Mouse (Mus musculus) liver, embryonic 14.5 days (tissue): ENCODE measurements around the gene Itgb6. TPM values are rescaled to one million over a fixed set of nuclear protein-coding genes. Genes with fewer than 3 reads are reported as not detected.

Experiments used
- ATAC-seq: fragments of 200-750 bp; cut with Nextera tagmentation; 2 replicates; pipeline ENCODE4 v1.8.0; 2017; ENCODE audit warnings: moderate number of reproducible peaks, mild to moderate bottlenecking, moderate library complexity; ENCODE audit not compliant: insufficient read depth
- DNase-seq, 3 experiments: peaks; one replicate each; pipeline ENCODE4 v3.0.0-alpha.2; 2012 to 2013; ENCODE audit warnings: low read depth in 3 of 3, low spot score in 3 of 3
- H3K27ac ChIP-seq: fragments of 300-500 bp; sonication (generic); 2 replicates; pipeline ENCODE4 v1.5.1; 2014; ENCODE audit warnings: moderate library complexity, mild to moderate bottlenecking, control low read depth, inconsistent platforms
- H3K27me3 ChIP-seq: fragments of 300-500 bp; sonication (generic); 2 replicates; pipeline ENCODE4 v1.6.1; 2014; ENCODE audit warnings: mild to moderate bottlenecking, low read length, moderate library complexity; ENCODE audit not compliant: control insufficient read depth, insufficient read depth
- H3K36me3 ChIP-seq: fragments of 300-500 bp; sonication (generic); replicated peaks from 2 replicates; pipeline ENCODE4 v1.6.1; 2014; ENCODE audit warnings: low read depth; ENCODE audit not compliant: control insufficient read depth, insufficient read depth
- H3K4me1 ChIP-seq, 2 experiments: fragments of 200-500 bp in 1 of 2; fragments of 300-500 bp in 1 of 2; sonication (generic) in 1 of 2; replicated peaks; 2 replicates each; pipeline ENCODE4 v1.6.1; 2012 to 2014; ENCODE audit warnings: antibody characterized with exemption in 1 of 2, inconsistent platforms in 1 of 2, low read length in 1 of 2; ENCODE audit not compliant: control insufficient read depth in 2 of 2, insufficient read depth in 2 of 2
- H3K4me2 ChIP-seq: fragments of 300-500 bp; sonication (generic); 2 replicates; pipeline ENCODE4 v1.6.1; 2014; ENCODE audit warnings: low read depth, mild to moderate bottlenecking, control low read depth, moderate library complexity
- H3K4me3 ChIP-seq, 2 experiments: fragments of 200-500 bp in 1 of 2; fragments of 300-500 bp in 1 of 2; sonication (generic) in 1 of 2; 2 replicates each; pipeline ENCODE4 v1.5.1; 2012 to 2014; ENCODE audit warnings: low read depth in 2 of 2, low read length in 2 of 2, mild to moderate bottlenecking in 2 of 2, control low read depth in 1 of 2, inconsistent platforms in 1 of 2, moderate library complexity in 1 of 2; ENCODE audit not compliant: insufficient read depth in 1 of 2
- H3K9ac ChIP-seq: fragments of 300-500 bp; sonication (generic); replicated peaks from 2 replicates; pipeline ENCODE4 v1.6.1; 2014; ENCODE audit warnings: mild to moderate bottlenecking, control low read depth, moderate library complexity
- H3K9me3 ChIP-seq: fragments of 300-500 bp; sonication (generic); 2 replicates; pipeline ENCODE4 v1.6.1; 2016; ENCODE audit warnings: low read length, mixed read lengths; ENCODE audit not compliant: control insufficient read depth
- CTCF ChIP-seq: IDR thresholded peaks from 2 replicates; pipeline ENCODE4 v1.5.1; 2016; ENCODE audit warnings: antibody characterized with exemption, low read depth, control low read depth
- EP300 ChIP-seq: IDR thresholded peaks from 2 replicates; pipeline ENCODE4 v1.6.1; 2016; ENCODE audit warnings: antibody characterized with exemption, low read depth
- WGBS: fragments of 180-500 bp; shearing (Covaris S2); extraction: QIAGEN DNeasy Blood & Tissue Kit; methylation state at CpG from one replicate; pipeline ENCODE4 v1.1.7; 2014; ENCODE audit not compliant: insufficient replicate concordance; 5-methylcytosine and 5-hydroxymethylcytosine counted together
- polyA plus RNA-seq, 2 experiments: library from polyadenylated mRNA; depleted of rRNA in 1 of 2; stranded (reverse) in 1 of 2; unstranded in 1 of 2; fragments of >200 nt; fragmentation: Nextera tagmentation in 1 of 2; extraction: Ambion mirVana in 1 of 2; gene quantifications; 2 replicates each; pipeline versions ENCODE4 v1.2.1 to v1.2.3; 2012 to 2014

Gene Itgb6
- polyA plus RNA-seq, 2 experiments = 0.02 to 0.05 TPM

DNA sequence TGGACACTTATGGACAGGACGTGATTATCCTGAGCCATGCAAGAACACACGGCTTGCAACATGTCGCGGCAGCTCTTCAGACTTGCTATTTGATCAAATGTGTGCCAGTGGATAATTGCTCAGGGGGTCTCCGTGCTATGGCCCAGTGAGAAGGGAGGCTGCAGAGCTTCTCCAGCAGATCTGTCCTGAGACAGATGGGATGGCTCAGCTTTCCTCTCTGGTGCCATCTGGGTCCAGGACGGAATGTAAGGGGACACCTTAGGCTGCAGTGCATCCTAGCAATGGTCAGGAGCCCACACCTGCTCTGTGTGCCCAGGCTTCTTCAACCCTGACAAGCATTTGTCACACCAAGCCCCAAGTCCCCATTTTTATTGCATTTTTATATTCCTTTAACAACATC, 75.9 kb downstream of the Itgb6 start:
- H3K27ac ChIP-seq = no peak overlapping the region
- H3K4me1 ChIP-seq = no peaks in the 10 kb centered on the region
- DNase-seq (no peak), ATAC-seq (no peak)
- no peaks in the 10 kb centered on the region for H3K36me3 ChIP-seq
- no peaks in the 10 kb centered on the region for H3K9me3 ChIP-seq
- H3K9ac ChIP-seq = no peak overlapping the region
- WGBS = 72% methylated on average over 6 of the region's 6 CpGs
- H3K4me3 ChIP-seq = no peak overlapping the region
- no peak overlapping the region for H3K4me2 ChIP-seq
- H3K27me3 ChIP-seq = no peaks in the 10 kb centered on the region
- TF ChIP-seq CTCF (no peak), EP300 (no peak)

DNA sequence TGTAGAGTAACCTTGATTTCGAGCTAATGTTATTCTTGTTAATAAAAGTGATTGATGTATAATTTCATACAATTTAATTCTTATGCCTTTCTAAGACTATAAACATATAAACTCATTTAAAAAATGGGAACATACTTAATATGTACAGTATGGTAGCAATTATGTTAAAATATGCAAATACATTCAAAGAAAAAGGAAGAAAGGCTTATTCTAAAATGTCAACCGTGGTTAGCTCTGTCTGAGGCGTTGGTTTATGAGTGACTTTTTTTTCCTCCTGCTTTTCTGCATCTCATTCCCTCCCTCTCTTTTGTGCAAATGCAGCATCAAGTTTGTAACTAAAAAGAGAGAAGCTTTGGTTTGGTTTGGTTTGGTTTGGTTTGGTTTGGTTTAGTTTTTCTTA, 79.0 kb downstream of the Itgb6 start:
- Histone ChIP-seq H3K9me3 (no peaks in the 10 kb centered on the region), H3K4me1 (no peaks in the 10 kb centered on the region), H3K36me3 (no peaks in the 10 kb centered on the region), H3K27me3 (no peaks in the 10 kb centered on the region), H3K27ac (no peak overlapping the region), H3K4me3 (no peak overlapping the region), H3K4me2 (no peak overlapping the region), H3K9ac (no peak overlapping the region)
- WGBS = 53% methylated on average over 3 of the region's 3 CpGs
- ATAC-seq (no peak), DNase-seq (no peak)
- TF ChIP-seq CTCF (no peak), EP300 (no peak)

DNA sequence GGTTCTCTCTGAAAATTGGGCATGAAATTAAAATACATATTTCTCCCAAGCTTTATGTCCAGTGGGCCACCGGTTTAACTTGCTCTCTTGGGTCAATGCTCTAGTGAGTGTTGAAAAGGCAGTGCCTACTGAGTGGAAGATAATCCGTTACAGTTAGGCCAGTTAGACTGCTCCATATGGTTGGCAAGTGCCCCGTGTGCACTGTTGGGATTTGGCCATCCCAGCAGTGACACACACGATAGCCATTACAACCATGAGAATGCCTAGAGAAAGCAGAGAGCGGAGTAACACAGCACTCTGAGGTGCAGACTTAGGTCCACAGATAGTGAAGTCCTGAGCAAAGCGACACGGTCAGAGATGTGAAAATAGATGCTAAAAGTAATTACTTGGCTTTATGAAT, 79.8 kb downstream of the Itgb6 start:
- WGBS = 70% methylated on average over 7 of the region's 7 CpGs
- H3K36me3 ChIP-seq = no peaks in the 10 kb centered on the region

GRCm38 (mm10) chr2:60640342-60640672, 82.1 kb downstream of the Itgb6 start:
- WGBS = 56% methylated on average over 7 of the region's 7 CpGs
- H3K9ac ChIP-seq = no peak overlapping the region

More for the DNA sequence above, 79.8 kb downstream of the Itgb6 start:
- Histone ChIP-seq H3K4me3 (no peak overlapping the region), H3K9ac (no peak overlapping the region), H3K4me1 (no peaks in the 10 kb centered on the region), H3K27ac (no peak overlapping the region), H3K4me2 (no peak overlapping the region), H3K9me3 (no peaks in the 10 kb centered on the region), H3K27me3 (no peaks in the 10 kb centered on the region)
- DNase-seq (no peak), ATAC-seq (no peak)
- no peak for TF ChIP-seq CTCF
- TF ChIP-seq EP300 = no peak

GRCm38 (mm10) chr2:60639617-60640341, 82.7 kb downstream of the Itgb6 start:
- no peaks in the 10 kb centered on the region for H3K36me3 ChIP-seq
- no peak overlapping the region for H3K4me3 ChIP-seq
- no peaks in the 10 kb centered on the region for H3K27me3 ChIP-seq
- no peak overlapping the region for H3K9ac ChIP-seq
- no peak overlapping the region for H3K27ac ChIP-seq
- H3K4me2 ChIP-seq = no peak overlapping the region
- DNase-seq (no peak), ATAC-seq (no peak)
- WGBS = 61% methylated on average over 10 of the region's 10 CpGs
- no peaks in the 10 kb centered on the region for H3K4me1 ChIP-seq
- TF ChIP-seq EP300 = no peak
- no peak for TF ChIP-seq CTCF
- H3K9me3 ChIP-seq = no peaks in the 10 kb centered on the region

More at GRCm38 (mm10) chr2:60640342-60640672, 82.1 kb downstream of the Itgb6 start:
- Histone ChIP-seq H3K9me3 (no peaks in the 10 kb centered on the region), H3K4me3 (no peak overlapping the region), H3K4me1 (no peaks in the 10 kb centered on the region), H3K27ac (no peak overlapping the region), H3K36me3 (no peaks in the 10 kb centered on the region), H3K27me3 (no peaks in the 10 kb centered on the region), H3K4me2 (no peak overlapping the region)
- DNase-seq (no peak), ATAC-seq (no peak)
- no peak for TF ChIP-seq CTCF
- no peak for TF ChIP-seq EP300
